Mouse (Mus musculus): Measurements from ENCODE around the gene Cdk19. TPM values are rescaled to one million over a fixed set of nuclear protein-coding genes. Genes with fewer than 3 reads are reported as not detected.

Cdk19 gene
- polyA plus RNA-seq, 1 experiment = 41.0 TPM

- H3K4me3 ChIP-seq (ENCODE audit: insufficient read depth, low read length) = no peak overlapping the region
- TF ChIP-seq POLR2A (IDR thresholded peaks at IDR 0.05; ENCODE audit: extremely low read depth, insufficient read depth, low read length) (no peak), CTCF (IDR thresholded peaks at IDR 0.05; ENCODE audit: extremely low read depth, insufficient read depth, low read length) (no peak)
- no peaks in the 10 kb centered on the region for H3K4me1 ChIP-seq (ENCODE audit: control insufficient read depth, insufficient read depth, low read length)
- H3K27ac ChIP-seq (ENCODE audit: insufficient read depth, low read length) = no peak overlapping the region
Observed at GRCm38 (mm10) chr10:40312781-40313180, 26.6 kb upstream of the Cdk19 start.

- no peak overlapping the region for H3K4me3 ChIP-seq (ENCODE audit: insufficient read depth, low read length)
- TF ChIP-seq POLR2A (IDR thresholded peaks at IDR 0.05; ENCODE audit: extremely low read depth, insufficient read depth, low read length) (no peak), CTCF (IDR thresholded peaks at IDR 0.05; ENCODE audit: extremely low read depth, insufficient read depth, low read length) (no peak)
- no peaks in the 10 kb centered on the region for H3K4me1 ChIP-seq (ENCODE audit: control insufficient read depth, insufficient read depth, low read length)
- H3K27ac ChIP-seq (ENCODE audit: insufficient read depth, low read length) = no peak overlapping the region
Observed at GRCm38 (mm10) chr10:40316841-40317585, 22.4 kb upstream of the Cdk19 start.

- no peak for TF ChIP-seq CTCF (IDR thresholded peaks at IDR 0.05; ENCODE audit: extremely low read depth, insufficient read depth, low read length)
- TF ChIP-seq POLR2A (IDR thresholded peaks at IDR 0.05; ENCODE audit: extremely low read depth, insufficient read depth, low read length) = no peak
- H3K4me3 ChIP-seq (ENCODE audit: insufficient read depth, low read length) = no peak overlapping the region
- no peak overlapping the region for H3K27ac ChIP-seq (ENCODE audit: insufficient read depth, low read length)
Observed at GRCm38 (mm10) chr10:40320306-40320705, 19.1 kb upstream of the Cdk19 start.

GRCm38 (mm10) chr10:40328004-40328551, 11.3 kb upstream of the Cdk19 start:
- Histone ChIP-seq H3K27ac (ENCODE audit: insufficient read depth, low read length) (no peak overlapping the region), H3K4me1 (ENCODE audit: control insufficient read depth, insufficient read depth, low read length) (no peaks in the 10 kb centered on the region), H3K4me3 (ENCODE audit: insufficient read depth, low read length) (no peak overlapping the region)
- no peak for TF ChIP-seq CTCF (IDR thresholded peaks at IDR 0.05; ENCODE audit: extremely low read depth, insufficient read depth, low read length)
- TF ChIP-seq POLR2A (IDR thresholded peaks at IDR 0.05; ENCODE audit: extremely low read depth, insufficient read depth, low read length) = no peak

More at GRCm38 (mm10) chr10:40320306-40320705, 19.1 kb upstream of the Cdk19 start:
- no peaks in the 10 kb centered on the region for H3K4me1 ChIP-seq (ENCODE audit: control insufficient read depth, insufficient read depth, low read length)

GRCm38 (mm10) chr10:40330262-40330661, 9.1 kb upstream of the Cdk19 start:
- no peak overlapping the region for H3K4me3 ChIP-seq (ENCODE audit: insufficient read depth, low read length)
- H3K27ac ChIP-seq (ENCODE audit: insufficient read depth, low read length) = no peak overlapping the region
- no peaks in the 10 kb centered on the region for H3K4me1 ChIP-seq (ENCODE audit: control insufficient read depth, insufficient read depth, low read length)
- no peak for TF ChIP-seq CTCF (IDR thresholded peaks at IDR 0.05; ENCODE audit: extremely low read depth, insufficient read depth, low read length)
- TF ChIP-seq POLR2A (IDR thresholded peaks at IDR 0.05; ENCODE audit: extremely low read depth, insufficient read depth, low read length) = no peak

GRCm38 (mm10) chr10:40332864-40333263, 6.5 kb upstream of the Cdk19 start:
- TF ChIP-seq POLR2A (IDR thresholded peaks at IDR 0.05; ENCODE audit: extremely low read depth, insufficient read depth, low read length) (no peak), CTCF (IDR thresholded peaks at IDR 0.05; ENCODE audit: extremely low read depth, insufficient read depth, low read length) (no peak)
- H3K4me1 ChIP-seq (ENCODE audit: control insufficient read depth, insufficient read depth, low read length) = no peaks in the 10 kb centered on the region
- H3K4me3 ChIP-seq (ENCODE audit: insufficient read depth, low read length) = no peak overlapping the region
- no peak overlapping the region for H3K27ac ChIP-seq (ENCODE audit: insufficient read depth, low read length)

- no peak overlapping the region for H3K27ac ChIP-seq (ENCODE audit: insufficient read depth, low read length)
- no peak overlapping the region for H3K4me3 ChIP-seq (ENCODE audit: insufficient read depth, low read length)
- H3K4me1 ChIP-seq (ENCODE audit: control insufficient read depth, insufficient read depth, low read length) = no peaks in the 10 kb centered on the region
- no peak for TF ChIP-seq CTCF (IDR thresholded peaks at IDR 0.05; ENCODE audit: extremely low read depth, insufficient read depth, low read length)
Observed at GRCm38 (mm10) chr10:40342036-40342435, 2.7 kb downstream of the Cdk19 start.

- no peak overlapping the region for H3K4me3 ChIP-seq (ENCODE audit: insufficient read depth, low read length)
- no peaks in the 10 kb centered on the region; the same call in 1 of the 2 replicates for H3K4me1 ChIP-seq (ENCODE audit: control insufficient read depth, insufficient read depth, low read length)
- no peak overlapping the region for H3K27ac ChIP-seq (ENCODE audit: insufficient read depth, low read length)
- TF ChIP-seq POLR2A (IDR thresholded peaks at IDR 0.05; ENCODE audit: extremely low read depth, insufficient read depth, low read length) = no peak
- no peak for TF ChIP-seq CTCF (IDR thresholded peaks at IDR 0.05; ENCODE audit: extremely low read depth, insufficient read depth, low read length)
Observed at GRCm38 (mm10) chr10:40346776-40347403, 7.5 kb downstream of the Cdk19 start.

- TF ChIP-seq CTCF (IDR thresholded peaks at IDR 0.05; ENCODE audit: extremely low read depth, insufficient read depth, low read length) = no peak
- TF ChIP-seq POLR2A (IDR thresholded peaks at IDR 0.05; ENCODE audit: extremely low read depth, insufficient read depth, low read length) = no peak
- no peak overlapping the region for H3K27ac ChIP-seq (ENCODE audit: insufficient read depth, low read length)
- no peaks in the 10 kb centered on the region; the same call in 1 of the 2 replicates for H3K4me1 ChIP-seq (ENCODE audit: control insufficient read depth, insufficient read depth, low read length)
- peak overlapping the region; percentile 52; the same call in 1 of the 2 replicates for H3K4me3 ChIP-seq (ENCODE audit: insufficient read depth, low read length)
Observed at GRCm38 (mm10) chr10:40347461-40347954, 8.1 kb downstream of the Cdk19 start.
